Mouse (Mus musculus): ENCODE results near the gene Dgkh. TPM values are rescaled to one million over a fixed set of nuclear protein-coding genes. Genes with fewer than 3 reads are reported as not detected.
A peak's percentile ranks its signal among the peaks of the same experiment; 100 is the strongest.

Dgkh gene
- polyA plus RNA-seq, 1 experiment from 2014 or later = 2.9 TPM

DNA sequence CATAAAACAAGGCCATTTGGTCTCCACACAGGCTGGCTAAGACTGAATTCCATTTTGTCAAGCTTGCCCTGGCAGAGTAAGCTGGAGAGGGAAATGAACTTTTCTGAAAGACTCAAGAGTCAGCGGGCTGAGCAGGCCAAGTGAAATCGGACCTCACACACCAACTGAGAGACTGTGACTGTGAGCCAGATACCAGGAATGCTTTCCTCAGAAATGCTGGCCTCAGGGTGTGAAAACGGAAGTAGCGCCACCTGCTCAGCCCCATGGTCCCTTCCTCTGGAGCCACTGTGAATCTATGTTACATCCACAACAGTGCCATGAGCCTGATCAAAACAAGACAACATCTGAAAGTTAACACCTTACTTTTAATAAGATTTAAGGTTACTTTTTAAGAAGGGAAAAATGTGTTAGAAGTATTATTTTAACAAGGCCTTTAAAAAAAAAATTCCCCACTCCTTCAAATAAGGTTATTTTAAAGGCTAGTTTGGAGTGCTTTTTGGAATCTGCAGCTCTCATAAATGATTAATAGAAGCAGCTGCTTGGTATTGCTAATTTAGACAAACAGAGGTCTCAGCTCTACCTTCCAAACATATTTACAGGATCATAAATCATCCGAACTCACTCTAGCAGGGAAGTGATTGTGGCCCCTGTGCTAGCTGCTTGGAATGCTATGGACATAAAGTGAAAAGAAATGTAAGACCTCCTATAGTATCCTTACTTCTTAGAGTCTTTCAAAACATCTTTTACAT, 193.8 kb downstream of the Dgkh start:
- 0 out of 2 replicates have a peak, but pooled peaks cover 5% of the 10 kb centered on the region for H3K4me1 ChIP-seq (ENCODE audit: control insufficient read depth, insufficient read depth, low read length)

DNA sequence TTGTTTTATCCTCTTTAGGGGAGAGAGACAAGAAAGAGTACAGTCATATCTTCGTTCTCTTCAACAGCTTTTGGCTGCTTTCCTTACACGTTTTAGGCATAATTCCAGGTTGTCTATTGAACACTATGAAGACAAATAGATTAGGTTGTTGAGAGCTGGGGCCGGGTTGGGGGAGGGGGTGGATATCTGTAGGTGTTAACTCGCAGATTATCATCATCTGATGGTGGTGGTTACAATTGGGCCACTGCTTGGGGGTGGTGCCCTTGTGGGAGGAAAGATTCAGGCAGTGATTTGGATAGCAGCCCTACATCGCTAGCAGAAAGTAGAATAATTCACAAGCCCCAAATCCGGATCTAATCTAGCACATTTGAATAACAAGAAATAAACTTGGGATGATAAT, 195.0 kb downstream of the Dgkh start:
- Histone ChIP-seq H3K36me3 (ENCODE audit: control insufficient read depth, insufficient read depth, low read length) (no peaks in the 10 kb centered on the region), H3K4me1 (ENCODE audit: control insufficient read depth, insufficient read depth, low read length) (peaks cover 8% of the 10 kb centered on the region), H3K4me3 (ENCODE audit: low read depth, low read length) (no peak overlapping the region; the same call in 1 of the 2 replicates), H3K27ac (ENCODE audit: low read depth, low read length) (no peak overlapping the region), H3K27me3 (ENCODE audit: control insufficient read depth, insufficient read depth, low read length) (no peaks in the 10 kb centered on the region), H3K9ac (ENCODE audit: low read depth, low read length) (no peak overlapping the region; the same call in 1 of the 2 replicates), H3K9me3 (replicated peaks; ENCODE audit: control insufficient read depth, low read length) (no peaks in the 10 kb centered on the region), H3K4me2 (peak overlapping the region; percentile 70)
- WGBS (ENCODE audit: insufficient replicate concordance) = 44% methylated on average over 6 of the region's 6 CpGs
- ATAC-seq (replicated peaks; ENCODE audit: insufficient number of reproducible peaks, low FRiP score, low TSS enrichment) = no peak

More for the DNA sequence above, 193.8 kb downstream of the Dgkh start:
- 32% methylated on average over 5 of the region's 5 CpGs for WGBS (ENCODE audit: insufficient replicate concordance)
- Histone ChIP-seq H3K27me3 (ENCODE audit: control insufficient read depth, insufficient read depth, low read length) (no peaks in the 10 kb centered on the region), H3K36me3 (ENCODE audit: control insufficient read depth, insufficient read depth, low read length) (no peaks in the 10 kb centered on the region), H3K4me3 (ENCODE audit: low read depth, low read length) (no peak overlapping the region), H3K27ac (ENCODE audit: low read depth, low read length) (no peak overlapping the region), H3K4me2 (no peak overlapping the region), H3K9me3 (replicated peaks; ENCODE audit: control insufficient read depth, low read length) (no peaks in the 10 kb centered on the region), H3K9ac (ENCODE audit: low read depth, low read length) (no peak overlapping the region)
- no peak for ATAC-seq (replicated peaks; ENCODE audit: insufficient number of reproducible peaks, low FRiP score, low TSS enrichment)

- WGBS (ENCODE audit: insufficient replicate concordance) = under 1% methylated on average over 77 of the region's 82 CpGs
- Histone ChIP-seq H3K4me1 (ENCODE audit: control insufficient read depth, insufficient read depth, low read length) (peaks cover 19% of the 10 kb centered on the region), H3K27ac (ENCODE audit: low read depth, low read length) (peak within 1 kb of the TSS; percentile 87)
These were observed 196.1 kb downstream of the Dgkh start, which contains the start of gene Akap11 for GRCm38 (mm10) chr14:78536281-78537165. Gene Akap11 (minus strand): TSS chr14:78536808.

DNA sequence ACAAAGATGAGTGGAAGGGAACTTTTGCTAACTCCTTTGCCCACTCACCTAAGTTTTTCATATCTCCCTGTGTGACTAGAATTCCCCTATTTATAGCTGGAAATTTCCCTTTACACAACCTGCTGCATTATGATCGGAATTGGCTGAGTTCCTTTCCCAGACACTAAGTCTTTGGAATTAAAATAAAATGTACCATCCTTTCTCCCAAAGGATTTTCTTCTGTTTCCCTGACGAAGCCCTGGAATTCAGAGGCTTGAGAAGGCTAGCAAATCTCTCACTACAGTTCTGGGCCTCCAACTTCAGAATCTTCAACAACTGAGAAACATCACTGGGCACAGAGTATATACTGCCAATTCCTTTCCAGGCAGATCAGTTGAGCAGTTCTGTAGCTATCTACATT, 197.2 kb downstream of the Dgkh start:
- Histone ChIP-seq H3K9me3 (replicated peaks; ENCODE audit: control insufficient read depth, low read length) (no peaks in the 10 kb centered on the region), H3K4me1 (ENCODE audit: control insufficient read depth, insufficient read depth, low read length) (peaks cover 21% of the 10 kb centered on the region), H3K4me2 (peak overlapping the region; percentile 70), H3K4me3 (ENCODE audit: low read depth, low read length) (peak overlapping the region; percentile 91), H3K9ac (ENCODE audit: low read depth, low read length) (peak overlapping the region; percentile 95), H3K36me3 (ENCODE audit: control insufficient read depth, insufficient read depth, low read length) (no peaks in the 10 kb centered on the region), H3K27ac (ENCODE audit: low read depth, low read length) (no peak overlapping the region), H3K27me3 (ENCODE audit: control insufficient read depth, insufficient read depth, low read length) (no peaks in the 10 kb centered on the region)
- WGBS (ENCODE audit: insufficient replicate concordance) = 43% methylated on average over 2 of the region's 2 CpGs
- no peak for ATAC-seq (replicated peaks; ENCODE audit: insufficient number of reproducible peaks, low FRiP score, low TSS enrichment)

More at GRCm38 (mm10) chr14:78536281-78537165, 196.1 kb downstream of the Dgkh start, which contains the start of gene Akap11:
- peak within 1 kb of the TSS; percentile 70 for H3K4me2 ChIP-seq
- H3K9me3 ChIP-seq (replicated peaks; ENCODE audit: control insufficient read depth, low read length) = no peaks in the 10 kb centered on the region
- H3K36me3 ChIP-seq (ENCODE audit: control insufficient read depth, insufficient read depth, low read length) = no peaks in the 10 kb centered on the region
- H3K4me3 ChIP-seq (ENCODE audit: low read depth, low read length) = peak within 1 kb of the TSS; percentile 91
- peak within 1 kb of the TSS; percentile 95 for H3K9ac ChIP-seq (ENCODE audit: low read depth, low read length)
- H3K27me3 ChIP-seq (ENCODE audit: control insufficient read depth, insufficient read depth, low read length) = no peaks in the 10 kb centered on the region
- ATAC-seq (replicated peaks; ENCODE audit: insufficient number of reproducible peaks, low FRiP score, low TSS enrichment) = peak; percentile 93

DNA sequence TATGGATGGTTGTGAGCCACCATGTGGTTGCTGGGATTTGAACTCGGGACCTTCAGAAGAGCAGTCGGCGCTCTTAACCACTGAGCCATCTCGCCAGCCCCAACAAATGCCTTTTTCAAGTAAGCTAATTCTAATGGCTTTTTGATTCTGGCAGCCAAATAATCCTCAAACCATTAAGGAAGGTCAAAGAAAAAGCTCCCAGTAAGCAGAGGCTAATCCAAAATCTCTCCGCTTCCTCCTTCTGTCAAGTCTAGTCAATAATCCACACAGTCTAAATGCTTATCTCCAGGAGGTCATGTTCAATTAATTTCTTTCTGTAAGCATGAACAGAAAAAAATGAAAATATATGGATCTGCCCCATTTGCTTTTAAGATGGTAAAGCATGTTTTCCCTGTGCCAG, 197.9 kb downstream of the Dgkh start:
- H3K36me3 ChIP-seq (ENCODE audit: control insufficient read depth, insufficient read depth, low read length) = no peaks in the 10 kb centered on the region

GRCm38 (mm10) chr14:78533701-78534100, 198.9 kb downstream of the Dgkh start:
- Histone ChIP-seq H3K9ac (ENCODE audit: low read depth, low read length) (no peak overlapping the region), H3K4me1 (ENCODE audit: control insufficient read depth, insufficient read depth, low read length) (peaks cover 33% of the 10 kb centered on the region), H3K27me3 (ENCODE audit: control insufficient read depth, insufficient read depth, low read length) (no peaks in the 10 kb centered on the region), H3K27ac (ENCODE audit: low read depth, low read length) (no peak overlapping the region), H3K9me3 (replicated peaks; ENCODE audit: control insufficient read depth, low read length) (no peaks in the 10 kb centered on the region), H3K36me3 (ENCODE audit: control insufficient read depth, insufficient read depth, low read length) (no peaks in the 10 kb centered on the region), H3K4me3 (ENCODE audit: low read depth, low read length) (no peak overlapping the region), H3K4me2 (no peak overlapping the region)
- no peak for ATAC-seq (replicated peaks; ENCODE audit: insufficient number of reproducible peaks, low FRiP score, low TSS enrichment)
- 88% methylated on average over 3 of the region's 3 CpGs for WGBS (ENCODE audit: insufficient replicate concordance)

More for the DNA sequence above, 197.9 kb downstream of the Dgkh start:
- WGBS (ENCODE audit: insufficient replicate concordance) = 94% methylated on average over 5 of the region's 5 CpGs
- no peaks in the 10 kb centered on the region for H3K9me3 ChIP-seq (replicated peaks; ENCODE audit: control insufficient read depth, low read length)
- H3K4me3 ChIP-seq (ENCODE audit: low read depth, low read length) = no peak overlapping the region
- peaks cover 24% of the 10 kb centered on the region for H3K4me1 ChIP-seq (ENCODE audit: control insufficient read depth, insufficient read depth, low read length)
- no peak overlapping the region for H3K9ac ChIP-seq (ENCODE audit: low read depth, low read length)
- H3K27ac ChIP-seq (ENCODE audit: low read depth, low read length) = no peak overlapping the region
- H3K27me3 ChIP-seq (ENCODE audit: control insufficient read depth, insufficient read depth, low read length) = no peaks in the 10 kb centered on the region
- ATAC-seq (replicated peaks; ENCODE audit: insufficient number of reproducible peaks, low FRiP score, low TSS enrichment) = no peak
- H3K4me2 ChIP-seq = no peak overlapping the region

DNA sequence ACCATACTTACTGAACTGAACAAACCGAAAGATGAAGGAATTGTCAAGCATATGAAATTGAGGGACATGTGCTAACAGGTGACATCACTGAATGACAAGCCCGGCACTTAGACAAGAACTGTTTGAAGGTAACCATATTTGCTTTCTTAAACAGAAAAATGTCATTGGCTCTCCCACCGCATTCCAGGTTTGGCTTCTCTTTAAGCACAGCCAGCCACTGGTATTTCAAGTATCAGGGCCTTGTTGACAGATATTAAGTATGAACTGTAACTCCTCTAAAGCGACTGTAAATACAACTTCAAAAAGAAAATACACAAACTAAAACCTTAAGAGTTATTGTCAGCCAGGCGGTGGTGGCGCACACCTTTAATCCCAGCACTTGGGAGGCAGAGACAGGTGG, 200.2 kb downstream of the Dgkh start:
- Histone ChIP-seq H3K27me3 (ENCODE audit: control insufficient read depth, insufficient read depth, low read length) (no peaks in the 10 kb centered on the region), H3K4me1 (ENCODE audit: control insufficient read depth, insufficient read depth, low read length) (peaks cover 36% of the 10 kb centered on the region), H3K9me3 (replicated peaks; ENCODE audit: control insufficient read depth, low read length) (no peaks in the 10 kb centered on the region), H3K4me2 (no peak overlapping the region), H3K27ac (ENCODE audit: low read depth, low read length) (peak overlapping the region; percentile 54), H3K36me3 (ENCODE audit: control insufficient read depth, insufficient read depth, low read length) (no peaks in the 10 kb centered on the region), H3K4me3 (ENCODE audit: low read depth, low read length) (no peak overlapping the region), H3K9ac (ENCODE audit: low read depth, low read length) (no peak overlapping the region)
- 64% methylated on average over 6 of the region's 6 CpGs for WGBS (ENCODE audit: insufficient replicate concordance)
- no peak for ATAC-seq (replicated peaks; ENCODE audit: insufficient number of reproducible peaks, low FRiP score, low TSS enrichment)

- Histone ChIP-seq H3K4me2 (no peak overlapping the region), H3K27ac (ENCODE audit: low read depth, low read length) (no peak overlapping the region), H3K4me3 (ENCODE audit: low read depth, low read length) (no peak overlapping the region), H3K9ac (ENCODE audit: low read depth, low read length) (no peak overlapping the region), H3K9me3 (replicated peaks; ENCODE audit: control insufficient read depth, low read length) (no peaks in the 10 kb centered on the region), H3K27me3 (ENCODE audit: control insufficient read depth, insufficient read depth, low read length) (no peaks in the 10 kb centered on the region), H3K36me3 (ENCODE audit: control insufficient read depth, insufficient read depth, low read length) (no peaks in the 10 kb centered on the region), H3K4me1 (ENCODE audit: control insufficient read depth, insufficient read depth, low read length) (peaks cover 40% of the 10 kb centered on the region)
- ATAC-seq (replicated peaks; ENCODE audit: insufficient number of reproducible peaks, low FRiP score, low TSS enrichment) = no peak
- 88% methylated on average over 3 of the region's 3 CpGs for WGBS (ENCODE audit: insufficient replicate concordance)
These were observed 202.3 kb downstream of the Dgkh start for GRCm38 (mm10) chr14:78530256-78530655.
